Mouse (Mus musculus) bone marrow, adult 2 months (tissue): ENCODE data around the gene Kcnk12.

Experiments used
- CTCF ChIP-seq: fragments of 200-500 bp; IDR thresholded peaks from 2 replicates; pipeline ENCODE4 v1.5.1; 2011; ENCODE audit warnings: low read length, control low read depth; ENCODE audit not compliant: control insufficient read depth, insufficient read depth
- POLR2A ChIP-seq: fragments of 200-500 bp; IDR thresholded peaks from 2 replicates; pipeline ENCODE4 v1.6.1; 2011; ENCODE audit warnings: low read depth, mild to moderate bottlenecking, control low read depth, low read length, borderline replicate concordance; ENCODE audit not compliant: control insufficient read depth

- TF ChIP-seq CTCF, result no peak
- TF ChIP-seq POLR2A, result no peak
These were observed 101.8 kb downstream of the Kcnk12 start for GRCm38 (mm10) chr17:87695874-87696465.
